Mouse (Mus musculus): ENCODE data around the gene Syt6. TPM values are rescaled to one million over a fixed set of nuclear protein-coding genes. Genes with fewer than 3 reads are reported as not detected.

Gene Syt6
- polyA plus RNA-seq, 1 experiment from 2014 or later = 10.8 TPM

DNA sequence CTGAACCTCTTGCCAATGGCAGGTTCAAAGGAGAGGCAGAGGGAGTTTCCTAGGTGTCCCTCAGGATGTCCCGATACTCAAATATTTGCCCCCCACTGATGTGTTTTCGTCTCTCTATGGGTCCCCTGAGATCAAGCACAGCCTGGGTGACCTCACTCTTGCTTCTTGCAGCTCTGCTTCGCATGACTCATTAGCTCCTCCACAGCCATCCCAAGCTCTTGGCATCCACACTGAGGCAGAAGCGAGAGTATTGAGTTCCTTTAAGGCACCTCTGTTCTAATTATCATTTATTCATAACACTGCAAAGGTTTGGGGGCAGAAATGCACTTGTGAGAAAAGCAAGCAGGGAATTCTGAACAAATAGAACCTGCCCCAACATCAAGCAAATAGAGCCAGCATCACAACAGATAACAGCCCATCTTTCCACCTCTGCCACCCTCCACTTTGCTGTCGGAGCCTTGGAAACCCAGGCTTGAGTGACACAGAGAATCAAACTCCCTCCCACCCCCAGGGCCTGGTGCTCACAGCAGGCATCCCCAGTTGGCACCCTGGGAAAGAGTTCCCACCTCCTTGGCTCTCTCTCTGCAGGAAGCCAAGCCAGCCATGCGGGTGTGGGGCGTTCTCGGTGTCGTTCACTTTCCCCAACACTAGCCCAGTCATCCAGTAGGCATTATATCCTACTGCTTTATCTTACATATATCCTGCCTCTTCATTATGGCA, 37.8 kb downstream of the Syt6 start:
- no peaks in the 10 kb centered on the region for H3K9me3 ChIP-seq (ENCODE audit: control insufficient read depth, low read length)

DNA sequence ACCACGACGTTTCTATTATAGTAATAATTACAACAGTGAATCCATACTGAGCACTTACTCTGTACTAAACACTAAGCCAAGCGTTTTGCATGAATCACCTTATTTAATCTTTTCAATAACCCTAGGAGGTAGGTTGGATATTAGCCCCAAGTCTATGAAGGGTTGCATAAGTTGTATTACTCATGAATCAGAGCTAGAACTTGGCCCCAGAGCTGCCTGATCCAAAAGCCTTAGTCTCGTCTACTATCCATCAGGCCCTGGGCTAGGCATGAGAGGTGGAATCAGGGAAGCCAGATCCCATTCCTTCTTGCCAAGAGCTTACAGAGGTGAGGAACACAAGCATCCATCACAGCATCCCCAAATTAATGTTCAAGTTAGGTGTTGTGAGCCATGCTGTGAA, 40.6 kb downstream of the Syt6 start:
- Histone ChIP-seq H3K9ac (ENCODE audit: low read depth, low read length) (no peak overlapping the region), H3K4me3 (ENCODE audit: low read length) (no peak overlapping the region), H3K27me3 (replicated peaks; ENCODE audit: control insufficient read depth, insufficient read depth, low read length) (no peaks in the 10 kb centered on the region), H3K9me3 (ENCODE audit: control insufficient read depth, low read length) (no peaks in the 10 kb centered on the region), H3K4me2 (ENCODE audit: low read length) (no peak overlapping the region), H3K36me3 (ENCODE audit: control insufficient read depth, insufficient read depth, low read length) (no peaks in the 10 kb centered on the region), H3K27ac (ENCODE audit: low read depth, low read length) (no peak overlapping the region), H3K4me1 (ENCODE audit: control insufficient read depth, insufficient read depth, low read depth, low read length) (no peaks in the 10 kb centered on the region)
- WGBS = 80% methylated on average over 4 of the region's 4 CpGs
- no peak for ATAC-seq

More for the DNA sequence above, 37.8 kb downstream of the Syt6 start:
- no peaks in the 10 kb centered on the region for H3K36me3 ChIP-seq (ENCODE audit: control insufficient read depth, insufficient read depth, low read length)
- no peak overlapping the region for H3K4me2 ChIP-seq (ENCODE audit: low read length)
- H3K27me3 ChIP-seq (replicated peaks; ENCODE audit: control insufficient read depth, insufficient read depth, low read length) = no peaks in the 10 kb centered on the region
- H3K4me3 ChIP-seq (ENCODE audit: low read length) = no peak overlapping the region
- H3K4me1 ChIP-seq (ENCODE audit: control insufficient read depth, insufficient read depth, low read depth, low read length) = no peaks in the 10 kb centered on the region
- no peak for ATAC-seq
- WGBS = 78% methylated on average over 9 of the region's 9 CpGs
- H3K27ac ChIP-seq (ENCODE audit: low read depth, low read length) = no peak overlapping the region
- H3K9ac ChIP-seq (ENCODE audit: low read depth, low read length) = no peak overlapping the region

DNA sequence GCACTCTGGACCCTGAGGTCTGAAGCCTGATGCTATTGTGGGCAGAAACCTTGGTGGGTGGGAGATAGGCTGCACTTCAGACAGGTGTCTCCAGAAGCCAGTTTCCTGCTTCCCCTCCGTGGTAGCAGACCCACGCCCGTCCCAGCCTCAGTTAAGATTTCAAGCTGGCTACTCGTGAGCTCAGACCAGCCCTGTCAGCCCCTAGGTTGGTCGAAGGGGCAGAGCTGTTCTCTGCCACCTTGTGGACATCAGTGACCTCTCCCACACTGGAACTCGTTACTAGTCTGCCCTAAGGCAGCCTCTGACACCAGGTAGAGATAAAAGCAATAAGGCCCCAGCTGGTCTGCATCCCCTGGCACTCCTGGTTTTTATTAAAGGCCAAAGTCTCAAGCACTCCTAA, 42.0 kb downstream of the Syt6 start:
- Histone ChIP-seq H3K4me3 (ENCODE audit: low read length) (no peak overlapping the region), H3K9ac (ENCODE audit: low read depth, low read length) (no peak overlapping the region), H3K27ac (ENCODE audit: low read depth, low read length) (no peak overlapping the region), H3K9me3 (ENCODE audit: control insufficient read depth, low read length) (no peaks in the 10 kb centered on the region), H3K27me3 (replicated peaks; ENCODE audit: control insufficient read depth, insufficient read depth, low read length) (no peaks in the 10 kb centered on the region), H3K4me1 (ENCODE audit: control insufficient read depth, insufficient read depth, low read depth, low read length) (no peaks in the 10 kb centered on the region), H3K4me2 (ENCODE audit: low read length) (no peak overlapping the region), H3K36me3 (ENCODE audit: control insufficient read depth, insufficient read depth, low read length) (no peaks in the 10 kb centered on the region)
- ATAC-seq = no peak
- 50% methylated on average over 6 of the region's 6 CpGs for WGBS

DNA sequence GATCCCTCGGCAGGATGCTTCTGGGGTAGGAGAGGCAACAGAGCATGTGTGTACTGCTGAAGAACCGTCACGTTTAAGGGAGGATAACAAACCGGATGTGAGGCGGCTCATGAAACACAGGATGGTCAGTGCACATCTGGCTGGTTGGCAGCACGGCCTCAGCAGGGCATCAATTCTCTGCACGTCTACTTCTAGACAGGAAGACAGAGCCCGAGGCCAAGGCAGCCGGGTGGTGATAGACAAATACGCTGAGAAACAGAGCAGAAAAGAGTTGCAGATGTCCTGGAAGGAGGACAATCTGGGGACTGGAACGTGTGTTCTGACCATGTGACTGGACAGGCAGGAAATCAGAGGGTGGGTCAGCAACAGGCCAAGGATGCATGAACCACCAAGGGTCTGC, 45.1 kb downstream of the Syt6 start:
- no peaks in the 10 kb centered on the region for H3K9me3 ChIP-seq (ENCODE audit: control insufficient read depth, low read length)
- no peak overlapping the region for H3K27ac ChIP-seq (ENCODE audit: low read depth, low read length)
- no peaks in the 10 kb centered on the region for H3K36me3 ChIP-seq (ENCODE audit: control insufficient read depth, insufficient read depth, low read length)
- H3K4me2 ChIP-seq (ENCODE audit: low read length) = no peak overlapping the region
- whole genome bisulfite sequencing = 79% methylated on average over 11 of the region's 11 CpGs
- no peak overlapping the region for H3K9ac ChIP-seq (ENCODE audit: low read depth, low read length)
- no peaks in the 10 kb centered on the region for H3K27me3 ChIP-seq (replicated peaks; ENCODE audit: control insufficient read depth, insufficient read depth, low read length)
- no peak for ATAC-seq
- no peak overlapping the region for H3K4me3 ChIP-seq (ENCODE audit: low read length)
- H3K4me1 ChIP-seq (ENCODE audit: control insufficient read depth, insufficient read depth, low read depth, low read length) = peaks cover 4% of the 10 kb centered on the region; the same call in 1 of the 2 replicates

DNA sequence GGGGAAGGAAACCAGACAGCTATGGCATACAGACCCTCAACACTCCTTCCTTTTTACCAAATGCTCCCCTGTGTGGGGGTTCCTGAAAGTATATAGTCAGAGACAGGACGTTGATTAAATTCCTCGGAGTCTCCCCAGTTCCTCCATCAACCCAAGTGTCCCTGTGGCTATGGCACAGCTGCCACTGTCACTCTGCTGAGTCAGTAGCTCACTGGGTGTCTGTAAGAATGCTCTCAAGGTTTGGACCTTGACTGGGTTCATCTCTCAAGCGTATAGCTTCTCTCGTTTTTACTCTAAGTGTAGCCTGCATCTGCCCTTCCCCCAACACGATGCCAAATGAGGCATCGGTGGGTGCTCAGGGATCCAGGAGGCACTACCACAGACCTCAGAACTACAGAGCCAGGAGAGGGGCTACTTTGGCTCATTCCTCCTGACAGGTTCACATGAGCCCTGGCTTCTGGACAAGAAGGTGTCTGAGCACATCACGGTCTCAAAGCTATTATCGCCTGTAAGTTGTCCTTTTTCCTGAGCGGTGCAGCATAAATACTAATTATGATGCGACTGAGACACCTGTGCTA, 49.0 kb downstream of the Syt6 start:
- H3K27ac ChIP-seq (ENCODE audit: low read depth, low read length) = no peak overlapping the region
- WGBS = 76% methylated on average over 10 of the region's 10 CpGs
- H3K27me3 ChIP-seq (replicated peaks; ENCODE audit: control insufficient read depth, insufficient read depth, low read length) = no peaks in the 10 kb centered on the region
- no peaks in the 10 kb centered on the region for H3K9me3 ChIP-seq (ENCODE audit: control insufficient read depth, low read length)
- H3K36me3 ChIP-seq (ENCODE audit: control insufficient read depth, insufficient read depth, low read length) = no peaks in the 10 kb centered on the region
- peaks cover 4% of the 10 kb centered on the region; the same call in 1 of the 2 replicates for H3K4me1 ChIP-seq (ENCODE audit: control insufficient read depth, insufficient read depth, low read depth, low read length)
- ATAC-seq = no peak
- no peak overlapping the region for H3K9ac ChIP-seq (ENCODE audit: low read depth, low read length)
- H3K4me3 ChIP-seq (ENCODE audit: low read length) = no peak overlapping the region
- H3K4me2 ChIP-seq (ENCODE audit: low read length) = no peak overlapping the region

DNA sequence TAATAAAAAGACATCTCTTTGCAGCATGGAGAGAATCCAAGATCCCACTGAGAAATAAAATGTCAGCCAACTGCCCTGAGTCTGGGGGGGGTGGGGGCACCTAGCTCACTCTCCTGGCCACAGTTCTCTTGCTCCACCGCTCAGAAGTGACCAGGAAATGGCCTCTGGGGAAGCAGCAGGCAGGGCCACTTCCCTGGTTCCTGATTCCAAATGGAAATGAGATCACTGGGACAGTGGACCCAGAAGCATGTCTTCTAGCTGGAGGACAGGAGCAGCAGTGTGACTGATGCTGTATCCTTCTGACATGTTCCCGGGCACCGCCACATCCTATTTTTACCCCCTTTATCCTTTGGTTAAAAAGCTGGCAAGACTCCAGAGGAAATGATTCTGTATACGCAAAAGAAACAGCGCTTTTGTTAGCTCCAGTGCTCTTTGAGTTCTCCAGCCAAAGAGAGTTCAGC, 49.6 kb downstream of the Syt6 start:
- no peaks in the 10 kb centered on the region for H3K36me3 ChIP-seq (ENCODE audit: control insufficient read depth, insufficient read depth, low read length)
- no peaks in the 10 kb centered on the region for H3K27me3 ChIP-seq (replicated peaks; ENCODE audit: control insufficient read depth, insufficient read depth, low read length)
- H3K9me3 ChIP-seq (ENCODE audit: control insufficient read depth, low read length) = no peaks in the 10 kb centered on the region
- no peak overlapping the region for H3K4me2 ChIP-seq (ENCODE audit: low read length)
- H3K27ac ChIP-seq (ENCODE audit: low read depth, low read length) = no peak overlapping the region
- 35% methylated on average over 5 of the region's 5 CpGs for WGBS
- H3K4me1 ChIP-seq (ENCODE audit: control insufficient read depth, insufficient read depth, low read depth, low read length) = peaks cover 4% of the 10 kb centered on the region; the same call in 1 of the 2 replicates
- peak; percentile 53 for ATAC-seq
- no peak overlapping the region for H3K9ac ChIP-seq (ENCODE audit: low read depth, low read length)
- H3K4me3 ChIP-seq (ENCODE audit: low read length) = no peak overlapping the region

DNA sequence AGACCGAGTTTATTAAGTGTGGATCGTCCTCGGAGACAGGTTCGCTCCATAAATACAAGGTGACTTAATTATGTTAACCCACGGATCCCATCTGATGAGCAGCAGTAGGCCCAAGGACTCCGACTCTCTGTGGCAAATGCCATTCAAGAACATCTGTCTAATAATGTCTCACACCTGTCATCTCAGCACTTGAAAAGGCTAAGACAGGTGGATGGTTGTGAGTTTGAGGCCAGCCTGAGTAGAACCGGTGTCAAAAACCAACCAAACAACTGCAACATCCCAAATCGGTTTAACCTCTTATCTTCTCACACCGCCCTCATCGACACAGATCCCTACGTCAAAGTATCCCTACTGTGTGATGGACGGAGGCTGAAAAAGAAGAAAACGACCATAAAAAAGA, 50.1 kb downstream of the Syt6 start:
- Histone ChIP-seq H3K9ac (ENCODE audit: low read depth, low read length) (no peak overlapping the region), H3K4me2 (ENCODE audit: low read length) (no peak overlapping the region), H3K9me3 (ENCODE audit: control insufficient read depth, low read length) (no peaks in the 10 kb centered on the region), H3K4me3 (ENCODE audit: low read length) (no peak overlapping the region), H3K36me3 (ENCODE audit: control insufficient read depth, insufficient read depth, low read length) (no peaks in the 10 kb centered on the region), H3K27ac (ENCODE audit: low read depth, low read length) (no peak overlapping the region), H3K27me3 (replicated peaks; ENCODE audit: control insufficient read depth, insufficient read depth, low read length) (no peaks in the 10 kb centered on the region), H3K4me1 (ENCODE audit: control insufficient read depth, insufficient read depth, low read depth, low read length) (peaks cover 4% of the 10 kb centered on the region; the same call in 1 of the 2 replicates)
- ATAC-seq = no peak
- WGBS = 79% methylated on average over 13 of the region's 13 CpGs

DNA sequence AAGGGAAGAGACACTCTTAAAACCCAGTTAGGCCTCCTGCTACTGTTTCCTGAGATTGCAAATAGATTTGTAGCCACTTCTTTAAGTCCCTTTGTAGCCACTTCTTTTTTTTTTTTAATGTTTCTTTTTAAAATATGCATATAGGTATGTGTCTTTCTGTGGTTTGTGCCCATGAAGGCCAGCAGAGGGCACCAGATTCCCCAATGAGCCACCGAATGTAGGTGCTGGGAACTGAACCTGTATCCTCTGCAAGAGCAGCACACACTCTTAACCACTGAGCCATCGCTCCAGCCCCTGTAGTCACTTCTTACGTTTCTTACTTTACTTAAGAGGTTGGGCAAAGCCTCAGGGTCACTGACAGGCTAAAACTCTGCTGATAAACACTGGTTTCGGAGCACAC, 51.5 kb downstream of the Syt6 start:
- ATAC-seq = no peak
- Histone ChIP-seq H3K27me3 (replicated peaks; ENCODE audit: control insufficient read depth, insufficient read depth, low read length) (no peaks in the 10 kb centered on the region), H3K36me3 (ENCODE audit: control insufficient read depth, insufficient read depth, low read length) (no peaks in the 10 kb centered on the region), H3K4me1 (ENCODE audit: control insufficient read depth, insufficient read depth, low read depth, low read length) (peaks cover 4% of the 10 kb centered on the region; the same call in 1 of the 2 replicates), H3K9ac (ENCODE audit: low read depth, low read length) (no peak overlapping the region), H3K9me3 (ENCODE audit: control insufficient read depth, low read length) (no peaks in the 10 kb centered on the region), H3K4me2 (ENCODE audit: low read length) (no peak overlapping the region), H3K4me3 (ENCODE audit: low read length) (no peak overlapping the region), H3K27ac (ENCODE audit: low read depth, low read length) (no peak overlapping the region)
- 94% methylated on average over 4 of the region's 4 CpGs for WGBS

DNA sequence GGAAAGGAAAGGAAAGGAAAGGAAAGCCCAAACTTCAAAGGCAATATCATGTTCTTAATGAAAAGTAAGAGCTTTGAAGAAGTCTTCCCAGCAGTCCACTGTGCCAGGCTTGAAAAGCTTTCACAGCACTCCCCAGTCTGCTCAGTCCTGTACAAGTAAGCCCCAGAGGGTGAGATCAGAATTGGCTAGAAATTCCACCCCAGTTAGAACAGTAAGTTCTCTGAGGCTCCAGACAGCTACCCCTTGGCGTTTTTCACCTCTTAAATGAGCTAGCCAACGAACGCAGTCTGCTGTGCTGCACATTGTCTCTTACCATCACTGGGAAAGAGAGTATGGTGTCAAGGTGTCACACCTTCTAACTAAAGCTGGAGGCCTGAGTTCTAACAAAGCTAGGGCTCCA, 52.6 kb downstream of the Syt6 start:
- H3K27ac ChIP-seq (ENCODE audit: low read depth, low read length) = no peak overlapping the region
- H3K27me3 ChIP-seq (replicated peaks; ENCODE audit: control insufficient read depth, insufficient read depth, low read length) = no peaks in the 10 kb centered on the region
- H3K4me2 ChIP-seq (ENCODE audit: low read length) = no peak overlapping the region
- H3K36me3 ChIP-seq (ENCODE audit: control insufficient read depth, insufficient read depth, low read length) = no peaks in the 10 kb centered on the region
- no peak for ATAC-seq
- no peak overlapping the region for H3K9ac ChIP-seq (ENCODE audit: low read depth, low read length)
- 88% methylated on average over 3 of the region's 3 CpGs for WGBS
- no peak overlapping the region for H3K4me3 ChIP-seq (ENCODE audit: low read length)
- H3K4me1 ChIP-seq (ENCODE audit: control insufficient read depth, insufficient read depth, low read depth, low read length) = peaks cover 4% of the 10 kb centered on the region; the same call in 1 of the 2 replicates
- H3K9me3 ChIP-seq (ENCODE audit: control insufficient read depth, low read length) = no peaks in the 10 kb centered on the region
